Mouse (Mus musculus) stomach, postnatal 0 days (tissue): ENCODE measurements around the gene Crlf2.

Experiments used
- CTCF ChIP-seq: IDR thresholded peaks from 2 replicates; pipeline ENCODE4 v1.5.1; 2016; ENCODE audit warnings: antibody characterized with exemption, low read depth, mild to moderate bottlenecking, moderate library complexity
- EP300 ChIP-seq: optimal IDR thresholded peaks from 2 replicates; pipeline ENCODE3; 2016; ENCODE audit warnings: antibody characterized with exemption

- TF ChIP-seq CTCF (peak; percentile 61), EP300 (no peak)
Measured at GRCm38 (mm10) chr5:109548712-109549111, 10.1 kb downstream of the Crlf2 start.
